Mouse (Mus musculus) testis, adult 2 months (tissue): ENCODE measurements around the gene Apol9b.

Experiments used
- CTCF ChIP-seq: fragments of 200-500 bp; IDR thresholded peaks from 2 replicates; pipeline ENCODE4 v1.5.1; 2012; ENCODE audit warnings: low read depth, mild to moderate bottlenecking, inconsistent platforms, low read length, moderate library complexity; ENCODE audit not compliant: control insufficient read depth, insufficient read depth, insufficient replicate concordance
- POLR2A ChIP-seq: fragments of 200-500 bp; IDR thresholded peaks from 2 replicates; pipeline ENCODE4 v1.6.1; 2012; ENCODE audit warnings: low read depth, mild to moderate bottlenecking, inconsistent platforms, low read length, moderate library complexity; ENCODE audit not compliant: control insufficient read depth

GRCm38 (mm10) chr15:77757586-77758226, 28.9 kb downstream of the Apol9b start:
- TF ChIP-seq POLR2A (no peak), CTCF (no peak)
